Mouse (Mus musculus) adrenal gland, adult (tissue): Measurements from ENCODE around the gene Cfl1.

Experiments
- DNase-seq, 2 experiments: peaks; one replicate each; pipeline ENCODE4 v3.0.0; 2022 to 2023; ENCODE audit warnings: low spot score in 1 of 2; ENCODE audit not compliant: inconsistent age in 2 of 2

Gene Cfl1

DNA sequence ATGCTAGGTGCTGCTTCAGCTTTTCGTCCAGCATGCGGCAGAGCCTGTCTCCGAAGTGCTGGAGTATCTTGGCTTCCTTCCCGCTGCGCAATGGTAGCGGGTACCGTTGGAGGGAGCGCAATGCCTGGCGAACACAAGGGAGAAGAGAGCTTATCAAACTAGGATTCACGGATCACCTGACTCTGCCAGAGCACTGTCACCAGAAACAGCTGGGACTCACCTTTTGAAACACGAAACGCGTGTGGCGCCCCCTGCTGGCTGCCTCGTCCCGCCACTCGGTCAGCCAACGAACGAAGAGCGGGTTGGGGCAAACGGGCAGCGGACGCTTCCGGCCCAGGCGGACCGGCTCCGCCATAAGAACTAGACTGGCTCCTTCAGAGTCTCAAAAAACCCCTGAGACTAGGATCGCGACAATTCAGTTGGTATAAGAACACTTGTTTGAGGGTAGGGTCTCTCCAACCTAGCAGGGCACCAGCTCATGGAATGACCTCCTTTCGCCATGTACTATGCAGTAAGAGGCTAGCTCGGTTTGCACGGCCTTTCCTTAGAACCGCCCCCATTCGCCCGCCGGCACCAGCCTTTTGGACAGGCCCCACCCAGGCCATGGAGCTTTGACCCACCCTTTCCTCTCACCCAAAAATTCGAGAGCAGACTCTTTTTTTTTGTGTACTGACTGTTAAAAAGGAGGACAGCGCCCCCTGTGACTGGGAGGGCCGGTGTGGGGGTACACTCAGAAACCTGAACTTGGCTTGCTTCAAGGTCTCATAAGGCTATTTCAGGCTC lies 2.3 kb upstream of the Cfl1 start, which contains the start of gene Mus81:
Mus81 (minus strand) TSS at position 635 of the 783 bp plus-strand sequence.
- DNase-seq: peak; percentile 98 to 99

DNA sequence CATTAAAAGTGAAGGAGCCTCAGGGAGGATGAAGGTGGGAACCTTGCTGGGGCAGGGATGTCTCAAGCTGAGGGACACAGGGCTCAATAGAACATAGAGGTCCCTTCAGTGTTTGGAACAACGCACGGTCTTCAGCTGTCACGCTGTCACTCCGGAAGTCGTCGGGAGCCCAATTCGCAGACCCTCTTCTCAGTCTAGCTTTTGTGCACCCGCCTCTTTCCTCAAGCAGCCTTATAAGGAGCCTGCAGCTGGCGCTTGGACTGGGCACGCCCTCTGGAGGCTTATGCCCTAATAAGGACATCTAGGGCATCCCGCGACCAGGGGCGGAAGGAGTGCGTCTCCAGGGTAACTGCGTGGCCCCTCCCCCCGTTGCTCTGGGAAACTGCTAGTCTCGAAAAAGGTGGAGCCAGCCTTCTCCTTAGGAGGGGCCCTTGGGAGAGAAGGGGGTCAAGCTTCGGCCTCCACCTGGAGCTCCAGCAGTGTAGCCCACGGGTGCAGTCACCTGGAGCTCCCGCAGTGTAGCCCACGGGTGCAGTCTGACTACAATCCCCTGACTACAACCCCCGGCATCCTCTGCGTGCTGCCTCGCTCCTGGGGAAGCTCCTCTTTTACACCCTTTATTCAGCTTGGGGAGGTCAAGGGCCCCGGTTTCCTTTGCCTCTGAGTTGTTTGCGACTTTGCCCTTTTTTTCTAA lies 1.2 kb upstream of the Cfl1 start:
- DNase-seq: peak; percentile 98 to 99

DNA sequence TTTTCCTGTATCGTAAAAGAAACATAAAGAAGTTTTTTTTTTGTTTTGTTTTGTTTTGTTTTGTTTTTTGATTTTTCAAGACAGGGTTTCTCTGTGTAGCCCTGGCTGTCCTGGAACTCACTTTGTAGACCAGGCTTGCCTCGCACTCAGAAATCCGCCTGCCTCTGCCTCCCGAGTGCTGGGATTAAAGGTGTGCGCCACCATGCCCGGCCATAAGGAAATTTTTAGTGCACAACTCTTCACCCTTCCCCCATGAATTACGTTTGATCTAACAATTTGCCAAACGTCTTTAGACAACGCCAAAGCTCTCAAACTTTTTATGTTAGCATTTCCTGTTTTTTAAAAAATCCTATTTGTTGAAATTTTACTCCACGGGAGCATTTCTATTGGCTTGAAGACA lies 534 bp upstream of the Cfl1 start:
- peak in 1 of 2 experiments; percentile 69 for DNase-seq

DNA sequence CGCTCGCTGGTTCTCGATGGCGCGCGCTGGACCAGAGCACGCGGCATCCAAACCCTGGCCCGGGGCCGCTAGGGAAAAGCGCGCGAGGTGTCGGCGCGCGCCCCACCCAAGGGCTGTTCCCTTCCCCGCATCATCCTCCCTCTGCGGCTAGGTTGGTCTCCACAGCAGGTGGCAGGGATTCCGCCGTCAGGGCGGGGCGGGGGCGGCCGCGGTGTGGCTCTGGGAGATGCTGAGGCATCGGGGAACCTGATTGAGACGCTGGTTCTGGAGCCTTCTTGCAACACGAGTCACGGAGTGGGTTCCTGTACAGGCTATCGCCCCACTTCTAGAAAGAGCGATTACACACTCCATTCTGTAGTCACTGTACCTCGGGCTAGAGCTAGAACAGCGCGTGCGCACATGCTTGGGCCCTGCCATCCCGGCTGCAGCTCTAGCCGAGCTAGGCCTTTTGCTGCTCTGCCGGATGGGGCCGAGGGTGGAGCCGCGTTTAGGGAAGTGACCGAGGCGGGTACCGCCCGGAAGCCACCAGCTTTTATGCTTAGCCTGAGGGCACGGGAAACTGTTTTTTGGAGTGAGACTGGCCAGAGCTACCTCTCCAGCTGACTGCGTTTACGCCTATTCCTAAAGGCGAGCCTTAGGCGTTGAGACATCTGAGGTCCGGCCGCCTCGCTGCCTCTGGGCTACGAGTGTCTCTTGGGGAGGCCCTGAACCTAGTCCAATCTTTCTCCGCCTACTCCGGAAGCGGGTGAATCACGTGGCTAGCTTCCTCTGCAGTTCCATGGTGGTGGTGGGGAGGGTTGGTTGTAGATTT lies 848 bp downstream of the Cfl1 start:
- peak; percentile 90 to 97 for DNase-seq

DNA sequence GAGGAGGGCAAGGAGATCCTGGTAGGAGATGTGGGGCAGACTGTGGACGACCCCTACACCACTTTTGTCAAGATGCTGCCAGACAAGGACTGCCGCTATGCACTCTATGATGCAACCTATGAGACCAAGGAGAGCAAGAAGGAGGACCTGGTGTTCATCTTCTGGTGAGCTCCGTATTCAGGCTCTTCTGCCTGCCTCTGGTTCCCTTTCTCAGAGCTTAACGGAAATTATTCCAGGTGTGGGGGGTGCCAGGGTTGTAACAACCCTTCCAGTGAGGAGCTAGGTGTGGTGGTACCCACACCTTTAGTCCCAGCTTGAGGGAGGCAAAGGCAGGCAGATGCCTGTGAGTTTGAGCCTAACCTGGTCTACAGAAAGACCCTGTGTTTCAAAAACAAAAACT lies 2.4 kb downstream of the Cfl1 start:
- DNase-seq: peak in 1 of 2 experiments; percentile 47

DNA sequence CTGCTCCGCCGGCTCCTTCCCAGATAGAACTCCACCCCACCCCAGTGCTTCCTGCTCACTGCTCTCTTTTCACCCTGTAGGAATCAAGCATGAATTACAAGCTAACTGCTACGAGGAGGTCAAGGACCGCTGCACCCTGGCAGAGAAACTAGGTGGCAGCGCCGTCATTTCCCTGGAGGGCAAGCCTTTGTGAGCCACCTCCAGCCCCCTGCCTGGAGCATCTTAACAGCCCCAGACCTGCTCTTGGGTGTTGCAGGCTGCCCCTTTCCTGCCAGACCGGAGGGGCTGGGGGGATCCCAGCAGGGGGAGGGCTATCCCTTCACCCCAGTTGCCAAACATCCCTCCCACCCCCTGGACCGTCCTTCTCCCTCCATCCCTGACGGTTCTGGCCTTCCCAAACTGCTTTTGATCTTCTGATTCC lies 3.1 kb downstream of the Cfl1 start:
- DNase-seq: peak in 1 of 2 experiments; percentile 73

DNA sequence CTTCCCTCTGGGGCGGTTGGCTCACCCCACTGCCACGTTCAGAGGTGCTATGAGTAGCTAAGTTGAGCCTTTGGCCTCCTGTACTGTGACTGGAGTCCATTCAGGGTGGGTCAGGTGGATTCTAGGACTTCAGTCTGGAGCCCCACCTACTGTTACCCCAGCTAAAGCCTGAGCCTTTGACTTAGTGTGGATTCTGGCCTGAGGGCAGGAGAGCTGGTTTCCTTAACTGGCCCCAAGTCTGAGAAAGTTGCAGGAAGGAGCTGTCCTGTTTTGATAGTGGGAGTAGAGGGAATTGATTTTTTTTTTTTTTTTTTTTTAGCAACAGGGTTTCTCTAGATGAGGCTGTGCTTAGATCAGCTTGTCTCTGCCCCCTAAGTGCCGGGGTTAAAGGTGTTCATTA lies 4.1 kb downstream of the Cfl1 start:
- DNase-seq: no peak

DNA sequence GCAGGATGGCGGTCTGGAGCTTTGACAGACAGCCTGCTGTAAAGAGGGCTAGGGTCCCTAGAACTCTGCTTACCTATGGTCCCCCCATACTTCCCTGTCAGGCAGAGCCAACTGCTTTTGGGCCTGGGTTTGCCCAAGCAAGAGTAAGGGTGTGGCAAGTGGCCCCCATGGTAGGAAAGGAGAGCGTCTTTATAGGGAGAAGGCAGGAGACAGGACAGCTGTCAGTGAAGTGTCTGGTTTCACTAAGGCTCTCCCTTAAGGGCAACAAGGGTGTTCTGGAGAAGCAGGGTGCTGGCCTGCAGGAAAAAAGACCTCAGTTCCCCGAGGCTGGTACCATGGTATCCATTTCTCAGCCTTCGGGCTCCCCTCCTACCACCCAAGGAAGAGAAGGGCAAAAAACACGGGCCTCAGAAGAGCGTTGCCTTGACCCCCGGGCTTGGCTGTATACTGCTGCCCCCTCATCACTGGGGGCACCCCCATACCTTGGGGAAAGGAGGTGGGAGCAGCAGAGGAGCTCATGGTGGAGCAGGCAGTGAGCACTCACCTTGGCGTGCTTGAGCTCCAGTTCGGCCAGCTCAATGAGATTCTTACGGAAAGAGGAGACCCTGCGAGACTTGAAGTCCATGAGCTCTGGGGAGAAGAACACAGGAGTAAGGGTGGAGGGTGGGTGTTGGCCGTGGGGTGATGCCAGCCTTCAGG lies 5.2 kb downstream of the Cfl1 start:
- peak in 1 of 2 experiments; percentile 39 for DNase-seq

DNA sequence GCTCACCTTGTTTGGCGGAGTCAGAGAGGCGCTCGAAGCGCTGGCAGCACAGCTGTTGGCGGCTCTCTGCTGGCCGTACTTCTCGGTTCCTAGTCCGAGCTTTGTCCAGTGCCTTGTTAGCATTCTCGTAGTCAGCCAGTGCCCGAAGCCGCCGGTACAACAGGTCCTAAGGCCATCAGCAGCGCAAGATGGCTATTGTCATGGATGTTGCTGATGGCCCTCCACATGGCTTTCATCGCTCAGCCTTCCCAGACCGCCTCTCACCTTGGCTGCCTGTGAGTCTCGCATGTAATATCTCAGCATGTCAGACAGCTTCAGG lies 5.8 kb downstream of the Cfl1 start:
- peak in 1 of 2 experiments; percentile 10 for DNase-seq

DNA sequence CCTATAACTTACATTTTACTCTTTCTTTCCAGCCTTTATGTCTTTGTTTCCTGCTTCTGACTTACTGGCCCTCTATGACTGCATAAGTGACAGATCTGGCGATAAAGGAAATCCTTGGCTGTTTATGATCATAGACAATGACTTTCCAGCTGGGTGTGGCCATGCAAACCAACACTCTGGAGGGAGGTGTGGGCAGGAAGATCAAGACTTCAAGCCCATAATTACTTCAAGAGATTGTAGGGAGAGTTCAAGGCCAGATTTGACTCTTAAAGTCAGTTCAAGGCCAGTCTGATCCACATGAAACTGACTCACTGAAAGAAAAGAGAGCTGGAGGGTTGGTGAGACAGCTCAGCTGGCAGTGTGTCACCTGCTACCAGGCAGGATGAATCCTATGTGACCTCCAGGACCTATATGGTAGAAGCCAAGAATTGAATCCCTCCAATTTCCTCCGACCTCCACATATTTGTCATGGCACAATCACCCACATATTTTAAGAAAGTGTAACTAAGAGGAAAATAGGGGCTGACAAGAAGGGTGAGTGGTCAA lies 10.1 kb downstream of the Cfl1 start:
- peak; percentile 67 to 79 for DNase-seq

DNA sequence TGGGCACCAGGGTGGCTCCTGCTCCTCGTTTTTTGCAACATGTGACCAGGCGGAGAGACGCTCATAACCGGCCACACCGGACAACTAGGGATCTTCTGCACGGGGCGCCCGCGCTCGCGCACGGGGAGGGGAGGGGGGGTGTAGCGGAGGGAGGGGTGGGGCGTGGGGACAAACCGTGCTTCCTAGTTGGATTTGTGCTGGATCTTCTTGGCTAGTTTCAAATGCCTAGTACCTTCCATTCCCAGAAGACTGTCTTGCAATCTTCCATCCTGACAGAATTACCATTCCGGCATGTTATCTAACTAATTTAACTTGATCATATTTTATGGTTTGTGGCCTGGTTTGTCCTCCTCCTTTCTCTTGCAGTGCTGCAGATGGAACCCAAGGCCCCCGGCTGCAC lies 13.4 kb downstream of the Cfl1 start, which contains the start of gene 1700020D05Rik:
1700020D05Rik (minus strand) TSS at position 101 of the 400 bp plus-strand sequence.
- no peak for DNase-seq

DNA sequence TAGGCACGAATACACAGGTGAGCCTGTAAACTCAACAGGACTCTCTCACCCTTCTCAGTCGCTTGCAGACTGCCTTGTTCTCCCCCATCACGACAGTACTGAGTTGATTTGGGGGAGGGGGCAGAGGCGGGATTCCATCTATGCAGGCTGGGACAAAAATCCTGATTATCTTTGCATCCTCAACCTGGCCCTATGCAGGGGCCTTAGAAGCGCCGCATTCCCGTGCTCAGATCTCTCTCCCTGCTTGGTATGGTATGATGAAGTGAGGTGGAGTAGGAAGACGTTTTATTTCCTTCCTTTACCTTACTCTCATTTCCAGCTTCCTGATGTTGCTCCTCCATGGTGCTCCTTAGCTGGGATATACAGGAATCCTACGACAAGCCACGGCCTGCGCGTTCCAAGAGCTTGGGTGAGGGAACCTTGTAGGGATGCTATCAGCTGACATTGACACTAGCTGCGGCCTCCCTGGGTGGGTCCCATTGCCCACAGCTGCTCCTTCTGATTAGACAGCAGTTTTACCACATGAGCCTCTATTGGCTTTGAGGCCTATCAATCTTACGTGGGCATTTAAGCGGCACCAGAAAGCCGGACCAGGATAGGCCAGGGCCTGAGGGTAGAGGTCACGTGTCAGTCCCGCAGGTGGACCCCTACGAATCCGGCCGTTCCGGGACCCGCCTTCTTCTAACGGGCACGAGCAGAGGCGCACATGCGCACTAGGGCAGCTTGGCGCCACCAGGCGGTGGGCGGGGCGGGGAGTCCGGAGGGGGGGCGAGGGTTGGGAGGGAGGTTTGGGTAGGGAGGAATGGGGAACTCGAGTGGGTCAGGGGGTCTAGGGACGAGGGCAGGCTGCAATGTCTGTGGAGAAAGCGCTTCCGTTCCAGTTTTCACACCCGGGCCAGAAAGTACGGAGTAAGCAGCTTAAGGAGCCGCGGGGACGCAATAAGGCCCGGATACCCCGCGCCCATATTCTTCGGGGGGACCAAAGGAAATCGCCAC lies 20.1 kb downstream of the Cfl1 start, which contains the start of gene Snx32:
Snx32 (minus strand) TSS at position 508 of the 996 bp plus-strand sequence.
- peak; percentile 99 for DNase-seq

DNA sequence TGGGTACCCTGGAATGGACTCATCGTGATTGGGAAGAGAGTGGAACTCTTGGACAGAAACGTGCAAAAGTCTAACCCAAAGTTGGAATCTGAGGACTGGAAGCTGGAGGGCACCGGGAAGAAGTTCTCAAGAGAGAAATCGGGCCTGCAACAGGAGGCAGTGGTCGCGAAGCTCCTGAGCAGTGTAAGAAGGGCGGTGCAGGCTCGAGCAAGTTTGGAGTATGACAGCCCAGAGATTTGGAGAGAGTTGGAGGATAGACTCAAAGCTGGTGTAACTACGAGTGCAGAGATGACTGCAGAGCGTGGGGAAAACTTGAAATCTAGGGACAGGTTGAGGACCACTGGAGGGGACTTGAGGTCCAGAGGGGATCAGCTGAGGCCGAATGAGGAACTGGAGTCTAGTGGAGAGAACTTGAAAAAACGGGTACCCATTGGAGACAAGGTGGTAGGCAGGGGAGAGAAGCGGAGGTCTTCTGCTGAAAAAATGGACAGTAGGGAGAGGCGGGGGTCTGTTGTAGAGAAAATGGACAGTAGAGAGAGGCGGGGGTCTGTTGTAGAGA lies 20.9 kb downstream of the Cfl1 start:
- DNase-seq: no peak

DNA sequence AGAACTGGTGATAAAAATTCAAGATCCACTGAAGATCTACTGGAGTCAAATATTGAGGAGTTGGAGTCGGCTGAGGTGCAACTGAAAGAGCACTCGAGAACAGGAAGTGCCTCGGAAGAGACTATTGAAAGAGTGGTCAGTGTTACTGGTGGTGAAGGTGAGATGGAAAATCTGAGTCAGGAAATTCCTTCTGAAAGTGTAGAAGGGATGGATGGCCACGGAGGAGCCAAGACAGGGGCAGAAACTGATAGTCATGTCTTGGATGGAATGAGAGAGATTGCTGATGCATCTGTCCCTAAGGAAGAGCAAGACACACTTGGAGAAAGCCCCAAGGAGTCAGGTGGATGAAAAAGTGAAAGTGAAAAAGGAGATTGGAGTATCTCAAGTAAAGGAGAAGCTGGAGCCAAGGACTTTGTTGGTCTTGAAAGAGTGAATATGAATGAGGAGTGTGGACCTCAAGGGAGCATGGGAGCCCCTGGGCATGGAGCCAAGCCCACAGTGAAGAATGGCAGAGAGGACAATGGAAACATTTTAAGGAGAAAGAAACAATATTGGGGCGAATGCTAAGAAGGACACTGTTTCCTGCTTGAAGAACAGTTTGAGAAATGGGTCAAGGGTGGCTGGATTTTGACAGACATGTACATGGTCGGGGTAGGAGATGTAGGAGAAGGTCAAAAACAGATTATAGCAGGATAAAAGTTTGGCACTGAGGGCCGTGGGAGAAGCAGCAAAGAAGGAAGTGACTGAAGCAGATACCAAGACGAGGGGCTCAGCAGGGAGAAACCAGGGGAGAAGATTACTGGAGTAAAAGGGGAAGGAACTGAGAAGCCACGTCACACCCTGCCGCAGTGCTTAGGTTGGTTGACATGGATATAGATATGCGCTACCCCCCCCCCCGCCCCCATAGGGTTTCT lies 22.1 kb downstream of the Cfl1 start:
- DNase-seq: peak; percentile 10 to 37

DNA sequence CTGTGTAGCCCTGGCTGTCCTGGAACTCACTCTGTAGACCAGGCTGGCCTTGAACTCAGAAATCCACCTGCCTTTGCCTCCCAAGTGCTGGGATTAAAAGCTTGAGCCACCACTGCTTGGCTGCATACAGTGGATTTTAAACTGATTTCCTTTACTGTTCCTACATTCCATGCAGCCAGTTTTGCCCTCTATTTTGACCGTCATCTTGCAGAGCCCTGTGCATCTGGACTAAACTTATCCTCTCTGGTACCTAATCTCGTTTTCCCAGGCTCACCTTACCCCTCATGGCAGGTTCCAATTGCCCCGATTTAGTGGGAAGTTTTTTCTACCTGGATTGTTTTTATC lies 22.7 kb downstream of the Cfl1 start:
- no peak for DNase-seq

DNA sequence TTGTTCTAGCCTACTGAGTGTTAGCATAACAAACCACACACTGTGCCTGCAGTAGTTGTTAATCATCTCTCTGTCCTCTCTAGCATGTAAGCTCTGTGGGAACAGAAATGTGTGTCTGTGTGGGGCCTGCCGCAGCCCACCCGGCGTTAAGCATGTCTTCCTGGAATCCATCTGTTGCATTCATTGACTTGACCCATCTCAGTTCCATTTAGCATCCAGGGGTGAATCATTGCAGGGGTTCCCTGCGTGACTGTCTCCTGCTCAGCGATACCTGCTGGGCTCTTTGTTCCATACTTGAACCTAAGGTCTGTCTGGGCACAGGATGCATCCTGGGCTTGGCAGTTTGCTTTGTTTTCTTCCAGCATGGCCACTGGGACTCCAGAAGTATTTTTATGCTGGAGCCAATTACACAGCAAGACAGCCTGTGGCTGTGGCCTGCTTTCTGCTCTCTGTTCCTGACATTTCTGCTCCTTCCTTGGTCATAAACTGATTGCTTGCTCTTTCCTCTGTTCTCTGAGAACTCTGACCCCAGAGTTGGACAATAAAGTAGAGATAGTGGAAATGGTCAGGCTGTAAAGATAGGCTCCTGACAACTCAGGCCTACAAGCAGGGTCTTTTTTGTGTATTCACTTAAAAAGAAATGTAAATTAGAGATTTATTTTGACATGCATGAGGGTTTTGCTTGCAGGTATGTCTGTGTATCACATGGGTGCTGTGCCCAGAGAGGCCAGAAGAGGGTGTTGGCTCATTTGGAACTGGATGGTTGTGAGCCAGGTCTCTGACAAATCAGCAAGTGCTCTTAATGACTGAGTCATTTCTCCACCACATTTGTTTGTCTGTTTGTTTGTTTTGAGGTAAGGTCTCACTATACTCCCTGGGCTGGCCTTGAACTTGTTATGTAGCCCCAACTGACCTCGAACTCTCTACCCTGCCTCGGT lies 25.9 kb downstream of the Cfl1 start:
- DNase-seq: peak in 1 of 2 experiments; percentile 43
